Mouse (Mus musculus): ENCODE results near the gene Tuba1a. TPM values are rescaled to one million over a fixed set of nuclear protein-coding genes. Genes with fewer than 3 reads are reported as not detected.
A peak's percentile ranks its signal among the peaks of the same experiment; 100 is the strongest.

Tuba1a gene
- polyA plus RNA-seq, 1 experiment from 2014 or later, result 1,001 TPM

DNA sequence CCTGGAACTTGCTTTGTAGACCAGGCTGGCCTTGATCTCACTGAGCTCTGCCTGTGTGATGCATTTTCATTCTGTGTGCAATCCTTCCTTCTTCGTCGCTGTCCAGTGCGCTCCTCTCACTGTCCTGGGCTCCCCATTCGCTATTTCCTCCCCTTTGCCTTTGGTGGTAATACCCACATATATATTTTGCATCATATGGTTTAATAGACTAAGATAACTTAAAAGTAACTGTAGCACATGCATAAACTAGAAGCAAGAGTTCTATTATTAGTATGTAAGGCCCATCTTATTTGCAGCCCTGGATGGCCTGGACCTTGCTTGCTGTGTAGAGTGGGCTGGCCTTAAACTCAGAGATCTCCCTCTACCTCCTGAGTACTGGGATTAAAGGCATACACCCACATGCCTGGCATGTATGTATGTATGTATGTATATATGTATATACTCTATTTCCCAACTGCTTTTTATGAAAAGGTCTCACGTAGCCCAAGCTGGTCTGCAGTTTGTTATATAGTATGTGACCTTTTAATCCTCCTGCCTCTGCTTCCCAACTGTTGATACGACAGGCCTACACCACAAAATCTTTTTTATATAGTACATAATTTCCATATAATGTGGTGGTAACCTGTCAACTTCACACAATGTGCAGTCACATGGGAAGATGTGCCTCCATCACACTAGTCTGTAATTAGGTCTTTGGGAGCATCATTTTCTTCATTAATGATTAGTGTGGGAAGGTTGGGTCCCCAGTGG lies 4.5 kb downstream of the Tuba1a start:
- 0 out of 2 replicates have a peak, but pooled peaks cover 2% of the 10 kb centered on the region for H3K4me1 ChIP-seq (ENCODE audit: control insufficient read depth, insufficient read depth, low read length)
- no peak overlapping the region for H3K4me2 ChIP-seq (ENCODE audit: low read depth, low read length)
- no peak for ATAC-seq (ENCODE audit: insufficient read depth, low FRiP score)
- no peak overlapping the region for H3K4me3 ChIP-seq (replicated peaks; ENCODE audit: low read length)
- H3K27me3 ChIP-seq (ENCODE audit: control insufficient read depth, insufficient read depth, low read length), result no peaks in the 10 kb centered on the region
- no peak overlapping the region for H3K27ac ChIP-seq (ENCODE audit: low read length)
- H3K9me3 ChIP-seq (replicated peaks; ENCODE audit: control insufficient read depth, low read length), result no peaks in the 10 kb centered on the region
- no peaks in the 10 kb centered on the region for H3K36me3 ChIP-seq (ENCODE audit: control insufficient read depth, insufficient read depth, low read length)
- H3K9ac ChIP-seq (ENCODE audit: low read length), result no peak overlapping the region
- 73% methylated on average over 6 of the region's 6 CpGs for WGBS

GRCm38 (mm10) chr15:98948382-98948781 lies 5.1 kb downstream of the Tuba1a start:
- Histone ChIP-seq H3K36me3 (ENCODE audit: control insufficient read depth, insufficient read depth, low read length) (no peaks in the 10 kb centered on the region), H3K4me2 (ENCODE audit: low read depth, low read length) (no peak overlapping the region), H3K9ac (ENCODE audit: low read length) (no peak overlapping the region), H3K4me3 (replicated peaks; ENCODE audit: low read length) (no peak overlapping the region), H3K27ac (ENCODE audit: low read length) (no peak overlapping the region), H3K4me1 (ENCODE audit: control insufficient read depth, insufficient read depth, low read length) (0 out of 2 replicates have a peak, but pooled peaks cover 2% of the 10 kb centered on the region), H3K27me3 (ENCODE audit: control insufficient read depth, insufficient read depth, low read length) (no peaks in the 10 kb centered on the region), H3K9me3 (replicated peaks; ENCODE audit: control insufficient read depth, low read length) (no peaks in the 10 kb centered on the region)
- no peak for ATAC-seq (ENCODE audit: insufficient read depth, low FRiP score)

DNA sequence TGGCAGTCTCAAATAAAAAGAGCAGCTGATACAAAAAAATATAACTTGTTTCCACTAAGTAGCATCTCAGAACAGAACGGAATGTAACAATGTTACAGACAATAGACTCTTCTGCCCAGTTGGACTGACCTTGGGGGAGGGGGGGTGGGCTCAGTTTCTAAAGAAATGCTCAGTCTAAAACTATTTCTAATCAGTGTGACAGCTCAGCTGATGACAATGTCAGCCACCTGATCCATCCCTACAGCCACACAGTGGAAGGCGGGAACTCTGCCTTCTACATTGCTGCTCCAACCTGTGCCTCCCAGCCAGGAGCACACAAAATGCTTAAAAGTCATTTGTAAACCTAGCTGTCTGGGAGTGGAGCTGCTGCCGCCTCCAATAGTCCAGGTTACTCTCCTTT lies 5.6 kb downstream of the Tuba1a start:
- Histone ChIP-seq H3K27ac (ENCODE audit: low read length) (no peak overlapping the region), H3K9me3 (replicated peaks; ENCODE audit: control insufficient read depth, low read length) (no peaks in the 10 kb centered on the region), H3K9ac (ENCODE audit: low read length) (no peak overlapping the region), H3K4me3 (replicated peaks; ENCODE audit: low read length) (no peak overlapping the region), H3K4me2 (ENCODE audit: low read depth, low read length) (no peak overlapping the region), H3K4me1 (ENCODE audit: control insufficient read depth, insufficient read depth, low read length) (0 out of 2 replicates have a peak, but pooled peaks cover 2% of the 10 kb centered on the region), H3K27me3 (ENCODE audit: control insufficient read depth, insufficient read depth, low read length) (no peaks in the 10 kb centered on the region), H3K36me3 (ENCODE audit: control insufficient read depth, insufficient read depth, low read length) (no peaks in the 10 kb centered on the region)
- no peak for ATAC-seq (ENCODE audit: insufficient read depth, low FRiP score)
- 46% methylated on average over 3 of the region's 3 CpGs for WGBS

DNA sequence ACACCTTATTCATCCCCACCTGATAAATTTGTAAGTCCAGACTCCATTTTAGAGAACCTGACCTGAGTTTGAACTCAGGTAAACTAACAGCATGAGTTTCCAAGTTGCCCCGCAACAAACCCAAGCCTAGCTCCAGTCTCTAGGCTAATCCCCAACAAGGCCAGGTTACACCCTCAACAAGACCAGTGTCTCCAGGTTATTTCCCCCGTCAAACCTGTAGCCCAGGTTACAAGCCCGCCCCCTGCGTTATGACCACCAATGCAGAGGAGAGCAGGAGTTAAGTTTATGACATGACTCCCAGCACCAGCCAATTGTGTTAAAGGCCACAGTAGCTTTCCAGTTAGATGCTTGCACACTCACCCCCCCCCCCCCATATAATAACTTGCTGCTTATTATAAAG lies 10.4 kb downstream of the Tuba1a start:
- H3K4me3 ChIP-seq (replicated peaks; ENCODE audit: low read length), result no peak overlapping the region
- no peak overlapping the region for H3K4me2 ChIP-seq (ENCODE audit: low read depth, low read length)
- H3K9ac ChIP-seq (ENCODE audit: low read length), result no peak overlapping the region
- no peaks in the 10 kb centered on the region for H3K4me1 ChIP-seq (ENCODE audit: control insufficient read depth, insufficient read depth, low read length)
- no peaks in the 10 kb centered on the region for H3K36me3 ChIP-seq (ENCODE audit: control insufficient read depth, insufficient read depth, low read length)
- H3K27me3 ChIP-seq (ENCODE audit: control insufficient read depth, insufficient read depth, low read length), result no peaks in the 10 kb centered on the region
- no peak for ATAC-seq (ENCODE audit: insufficient read depth, low FRiP score)
- WGBS, result 57% methylated on average over 4 of the region's 4 CpGs
- no peak overlapping the region for H3K27ac ChIP-seq (ENCODE audit: low read length)
- no peaks in the 10 kb centered on the region for H3K9me3 ChIP-seq (replicated peaks; ENCODE audit: control insufficient read depth, low read length)

DNA sequence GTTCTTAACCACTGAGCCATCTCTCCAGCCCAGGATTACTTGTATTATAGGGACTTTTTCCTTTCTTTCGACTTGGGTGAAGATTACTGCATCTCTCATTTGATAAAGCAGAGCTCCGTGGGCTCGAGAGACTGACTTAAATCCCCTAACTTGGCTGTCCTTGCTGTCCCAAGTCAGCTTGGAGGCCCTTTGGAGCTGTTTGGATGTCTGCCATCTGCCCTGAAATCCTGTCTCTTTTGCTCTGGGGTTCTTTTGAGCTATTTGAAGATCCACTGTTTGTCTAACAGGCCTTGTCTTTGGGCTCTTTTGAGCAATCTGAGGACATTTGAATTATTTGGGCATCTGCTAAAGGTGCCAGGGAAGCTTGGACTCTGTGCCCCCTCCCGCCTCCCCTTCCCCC lies 11.4 kb downstream of the Tuba1a start:
- Histone ChIP-seq H3K9me3 (replicated peaks; ENCODE audit: control insufficient read depth, low read length) (no peaks in the 10 kb centered on the region), H3K4me1 (ENCODE audit: control insufficient read depth, insufficient read depth, low read length) (no peaks in the 10 kb centered on the region), H3K9ac (ENCODE audit: low read length) (no peak overlapping the region), H3K27me3 (ENCODE audit: control insufficient read depth, insufficient read depth, low read length) (no peaks in the 10 kb centered on the region), H3K36me3 (ENCODE audit: control insufficient read depth, insufficient read depth, low read length) (no peaks in the 10 kb centered on the region), H3K4me3 (replicated peaks; ENCODE audit: low read length) (no peak overlapping the region), H3K27ac (ENCODE audit: low read length) (no peak overlapping the region), H3K4me2 (ENCODE audit: low read depth, low read length) (no peak overlapping the region)
- no peak for ATAC-seq (ENCODE audit: insufficient read depth, low FRiP score)
- 75% methylated on average over 4 of the region's 4 CpGs for WGBS

DNA sequence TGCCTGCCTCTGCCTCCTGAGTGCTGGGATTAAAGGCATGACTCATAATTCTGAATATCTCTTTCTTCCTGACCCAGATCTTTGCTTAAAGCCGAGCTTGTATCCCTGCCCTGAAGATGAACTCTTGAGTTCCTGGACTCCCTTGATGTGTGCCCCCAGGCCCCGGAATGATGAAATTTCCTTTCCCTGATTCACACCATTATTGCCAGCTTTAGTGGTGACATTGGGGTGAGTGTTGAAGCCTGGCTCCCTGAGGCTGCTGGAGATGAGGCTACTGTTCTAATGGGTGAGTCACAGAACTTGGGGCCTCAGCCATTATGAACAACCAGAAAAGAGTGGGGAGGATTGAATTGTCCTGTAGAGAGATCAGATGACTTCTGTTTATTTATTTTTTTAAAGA lies 12.0 kb downstream of the Tuba1a start:
- Histone ChIP-seq H3K4me3 (replicated peaks; ENCODE audit: low read length) (no peak overlapping the region), H3K9me3 (replicated peaks; ENCODE audit: control insufficient read depth, low read length) (no peaks in the 10 kb centered on the region), H3K9ac (ENCODE audit: low read length) (no peak overlapping the region), H3K27ac (ENCODE audit: low read length) (no peak overlapping the region), H3K4me2 (ENCODE audit: low read depth, low read length) (no peak overlapping the region), H3K4me1 (ENCODE audit: control insufficient read depth, insufficient read depth, low read length) (no peaks in the 10 kb centered on the region), H3K36me3 (ENCODE audit: control insufficient read depth, insufficient read depth, low read length) (no peaks in the 10 kb centered on the region), H3K27me3 (ENCODE audit: control insufficient read depth, insufficient read depth, low read length) (no peaks in the 10 kb centered on the region)
- ATAC-seq (ENCODE audit: insufficient read depth, low FRiP score), result no peak
- WGBS, result 63% methylated on average over 2 of the region's 2 CpGs

- WGBS, result 70% methylated on average over 10 of the region's 10 CpGs
- H3K4me3 ChIP-seq (replicated peaks; ENCODE audit: low read length), result no peak overlapping the region
These were observed 12.7 kb downstream of the Tuba1a start for GRCm38 (mm10) chr15:98940816-98941215.

DNA sequence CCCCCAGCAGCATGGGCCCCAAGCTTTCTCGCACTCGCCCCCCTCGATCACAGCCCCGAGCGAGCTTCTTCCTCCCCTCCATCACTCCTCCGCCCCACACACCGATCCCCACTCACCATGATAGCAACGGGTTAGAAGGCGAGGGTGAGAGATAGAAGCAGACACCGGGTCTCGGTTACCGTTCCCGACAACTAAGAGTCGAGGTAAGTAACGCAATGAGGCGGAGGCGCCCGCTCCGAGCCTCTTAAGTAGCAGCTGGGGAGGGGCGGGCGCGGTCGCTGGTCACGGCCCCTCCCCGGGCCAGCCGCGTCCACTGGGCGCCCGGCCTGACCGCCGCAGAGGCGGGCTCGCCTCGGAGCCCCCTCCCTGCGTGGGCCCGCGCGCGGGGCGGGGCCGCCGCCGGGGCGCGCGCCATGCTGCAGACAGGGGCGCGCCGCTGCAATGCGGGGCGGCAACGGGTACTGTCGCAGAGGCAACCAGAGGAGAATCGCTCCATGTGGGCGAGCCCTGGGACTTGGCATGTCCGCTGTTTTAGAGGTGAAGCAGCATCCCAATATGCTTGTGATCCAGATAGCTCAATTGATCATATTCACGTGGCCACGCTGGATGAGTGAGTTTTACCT lies 19.2 kb downstream of the Tuba1a start, which contains the start of gene Tuba1b:
TSS of gene Tuba1b (minus strand) at position 349 of the 623 bp plus-strand sequence.
- Histone ChIP-seq H3K9me3 (replicated peaks; ENCODE audit: control insufficient read depth, low read length) (no peaks in the 10 kb centered on the region), H3K4me2 (ENCODE audit: low read depth, low read length) (peak within 1 kb of the TSS; percentile 98)
- WGBS, result under 1% methylated on average over 48 of the region's 58 CpGs

More at GRCm38 (mm10) chr15:98940816-98941215, 12.7 kb downstream of the Tuba1a start:
- Histone ChIP-seq H3K27ac (ENCODE audit: low read length) (no peak overlapping the region), H3K9ac (ENCODE audit: low read length) (no peak overlapping the region), H3K9me3 (replicated peaks; ENCODE audit: control insufficient read depth, low read length) (no peaks in the 10 kb centered on the region), H3K4me2 (ENCODE audit: low read depth, low read length) (no peak overlapping the region), H3K36me3 (ENCODE audit: control insufficient read depth, insufficient read depth, low read length) (no peaks in the 10 kb centered on the region), H3K4me1 (ENCODE audit: control insufficient read depth, insufficient read depth, low read length) (no peaks in the 10 kb centered on the region), H3K27me3 (ENCODE audit: control insufficient read depth, insufficient read depth, low read length) (no peaks in the 10 kb centered on the region)
- no peak for ATAC-seq (ENCODE audit: insufficient read depth, low FRiP score)

GRCm38 (mm10) chr15:98933833-98934216 lies 19.7 kb downstream of the Tuba1a start:
- no peaks in the 10 kb centered on the region for H3K27me3 ChIP-seq (ENCODE audit: control insufficient read depth, insufficient read depth, low read length)
- under 1% methylated on average over 35 of the region's 35 CpGs for WGBS
- peaks cover 8% of the 10 kb centered on the region for H3K4me1 ChIP-seq (ENCODE audit: control insufficient read depth, insufficient read depth, low read length)
- H3K4me3 ChIP-seq (replicated peaks; ENCODE audit: low read length), result peak overlapping the region; percentile 81
- 0 out of 2 replicates have a peak, but pooled peaks cover 6% of the 10 kb centered on the region for H3K36me3 ChIP-seq (ENCODE audit: control insufficient read depth, insufficient read depth, low read length)
- peak; percentile 87 for ATAC-seq (ENCODE audit: insufficient read depth, low FRiP score)
- H3K9ac ChIP-seq (ENCODE audit: low read length), result peak overlapping the region; percentile 94
- H3K9me3 ChIP-seq (replicated peaks; ENCODE audit: control insufficient read depth, low read length), result no peaks in the 10 kb centered on the region
- H3K4me2 ChIP-seq (ENCODE audit: low read depth, low read length), result peak overlapping the region; percentile 98
- H3K27ac ChIP-seq (ENCODE audit: low read length), result peak overlapping the region; percentile 99

More for the DNA sequence above, 19.2 kb downstream of the Tuba1a start, which contains the start of gene Tuba1b:
- Histone ChIP-seq H3K27ac (ENCODE audit: low read length) (peak within 1 kb of the TSS; percentile 99), H3K36me3 (ENCODE audit: control insufficient read depth, insufficient read depth, low read length) (0 out of 2 replicates have a peak, but pooled peaks cover 6% of the 10 kb centered on the region), H3K9ac (ENCODE audit: low read length) (peak within 1 kb of the TSS; percentile 94), H3K4me1 (ENCODE audit: control insufficient read depth, insufficient read depth, low read length) (peaks cover 8% of the 10 kb centered on the region), H3K27me3 (ENCODE audit: control insufficient read depth, insufficient read depth, low read length) (no peaks in the 10 kb centered on the region), H3K4me3 (replicated peaks; ENCODE audit: low read length) (peak within 1 kb of the TSS; percentile 81)
- peak; percentile 97 for ATAC-seq (ENCODE audit: insufficient read depth, low FRiP score)

Measured in stomach, embryonic 16.5 days (tissue).